Mouse (Mus musculus) spleen, postnatal 14 days (tissue): ENCODE data around the gene Gm16253.

Source experiments
- DNase-seq, 2 experiments: peaks; one replicate each; pipeline ENCODE4 v3.0.0; 2021 to 2022; ENCODE audit warnings: low spot score in 2 of 2

Gm16253 gene

DNA sequence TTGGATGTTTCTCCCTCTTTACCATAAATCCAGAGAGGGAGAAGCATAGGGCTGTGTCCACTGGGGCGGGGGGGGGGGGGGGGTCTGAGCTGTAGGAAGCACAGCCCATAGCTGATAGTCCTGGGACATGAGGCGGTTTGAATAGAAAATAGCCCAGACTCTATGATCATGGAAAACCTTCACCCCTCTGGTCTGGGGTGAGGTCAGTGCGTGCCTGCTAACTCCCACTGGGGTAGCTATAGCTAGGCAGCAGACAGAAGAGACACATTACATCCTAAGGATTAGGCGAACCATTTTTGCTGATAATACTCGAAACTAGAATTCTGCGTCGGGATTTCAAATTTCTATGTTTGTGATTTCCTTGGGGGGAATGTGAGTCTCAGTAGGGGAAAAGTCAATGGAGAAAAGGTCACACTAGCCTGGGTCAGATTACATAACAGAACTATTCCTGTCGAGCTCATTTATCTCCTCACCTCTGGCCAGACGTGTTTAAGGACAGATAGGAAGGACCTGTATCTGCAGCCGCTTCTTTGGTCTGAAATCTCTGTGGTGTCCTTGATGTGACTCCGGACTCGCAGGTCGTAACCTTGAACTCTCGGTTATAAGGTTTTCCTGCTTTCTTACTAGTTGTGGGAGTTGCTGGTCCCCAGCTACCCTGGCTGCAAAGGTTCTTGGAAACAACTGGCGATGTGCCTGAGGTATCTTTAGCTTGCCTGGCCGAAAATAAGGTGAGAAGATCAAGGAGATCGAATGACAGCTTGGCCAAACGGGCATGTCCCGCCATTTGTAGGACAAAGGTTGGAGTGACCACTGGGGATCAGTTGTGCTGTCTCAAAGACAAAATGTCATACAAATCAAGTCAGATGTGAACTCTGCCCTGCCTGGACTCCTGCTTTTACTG is 2.9 kb upstream of the Gm16253 start:
- no peak for DNase-seq

DNA sequence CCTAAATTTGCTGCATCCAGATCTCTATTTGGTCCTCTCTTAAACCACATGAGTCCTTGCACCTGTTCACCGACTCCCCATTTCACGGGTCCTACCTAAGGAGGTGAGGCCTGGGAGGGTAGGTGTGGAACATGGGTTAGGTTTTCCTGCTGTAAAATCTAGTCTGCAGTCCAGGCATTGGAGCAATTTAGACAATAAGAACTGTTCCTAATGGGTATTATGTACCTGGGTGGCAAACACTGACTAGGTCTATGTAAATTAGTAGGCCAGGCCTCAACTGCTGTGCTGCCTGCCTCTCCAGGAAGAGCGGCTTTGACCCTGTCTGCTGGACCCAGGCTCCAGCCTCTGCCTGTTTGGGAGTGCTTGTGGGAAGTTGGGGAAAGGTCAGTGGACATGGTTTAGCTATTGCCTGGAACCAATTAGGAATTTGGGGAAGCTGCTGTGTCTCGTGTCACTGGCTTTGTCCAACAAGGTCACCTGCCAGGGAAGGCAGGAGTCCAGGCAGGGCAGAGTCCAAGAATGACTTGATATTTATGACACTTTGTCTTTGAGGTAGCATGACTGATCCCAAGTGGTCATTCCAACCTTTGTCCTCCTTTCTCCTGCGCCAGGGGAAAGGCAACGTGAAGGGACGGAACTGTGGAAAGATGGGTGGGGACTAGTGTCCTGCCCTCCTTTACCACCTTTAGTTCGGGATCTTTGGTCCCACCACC is 1.4 kb upstream of the Gm16253 start:
- DNase-seq = no peak

DNA sequence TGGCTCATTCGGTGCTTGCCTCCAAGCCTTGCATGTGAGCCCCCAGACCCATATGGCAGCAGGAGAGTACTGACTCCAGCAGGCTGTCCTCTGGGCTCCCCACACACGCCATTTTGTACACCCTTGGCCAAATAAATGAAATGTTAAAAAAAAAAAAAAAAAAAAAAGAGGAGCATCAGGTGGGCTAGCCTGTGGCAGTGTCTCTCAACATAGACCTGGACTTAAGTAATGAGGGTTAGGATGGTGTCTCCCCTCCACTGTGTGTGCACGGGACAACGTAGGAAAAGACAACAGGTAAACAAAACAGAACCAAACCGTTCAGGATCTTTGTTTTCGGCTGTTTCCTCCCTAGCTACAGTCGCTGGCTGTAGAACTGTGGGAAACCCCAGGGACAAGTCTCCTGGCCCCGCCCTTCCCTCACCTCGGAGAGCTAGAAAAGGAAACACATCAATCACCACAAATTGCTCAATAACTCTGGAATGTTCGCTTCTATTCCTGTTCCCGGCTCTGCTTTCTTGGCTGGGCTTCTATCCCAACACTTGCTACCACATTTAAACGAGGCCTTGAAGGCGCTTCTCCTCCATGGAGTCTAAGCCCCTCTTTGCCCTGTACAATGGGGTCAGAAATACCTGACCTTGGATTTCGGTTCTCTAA is 652 bp upstream of the Gm16253 start:
- DNase-seq = no peak

DNA sequence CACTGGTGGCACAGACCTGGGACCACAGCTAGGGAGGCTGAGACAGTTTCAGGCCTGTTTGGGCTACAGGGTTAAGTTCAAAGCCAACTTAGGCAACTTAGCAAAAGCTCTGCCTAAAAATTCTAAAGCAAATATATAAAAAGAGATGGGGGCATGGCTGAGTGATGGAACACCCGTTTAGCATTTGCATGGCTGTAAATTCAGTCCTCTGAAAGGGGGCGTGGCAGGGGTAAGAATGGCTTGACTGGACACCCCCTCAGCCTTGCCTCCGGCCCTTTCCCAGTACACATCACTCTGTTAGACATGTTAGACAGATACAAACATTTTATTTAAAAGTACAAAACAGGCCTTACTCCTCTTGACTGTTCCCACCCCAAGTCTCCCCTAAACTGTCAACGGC is 782 bp downstream of the Gm16253 start:
- no peak for DNase-seq

DNA sequence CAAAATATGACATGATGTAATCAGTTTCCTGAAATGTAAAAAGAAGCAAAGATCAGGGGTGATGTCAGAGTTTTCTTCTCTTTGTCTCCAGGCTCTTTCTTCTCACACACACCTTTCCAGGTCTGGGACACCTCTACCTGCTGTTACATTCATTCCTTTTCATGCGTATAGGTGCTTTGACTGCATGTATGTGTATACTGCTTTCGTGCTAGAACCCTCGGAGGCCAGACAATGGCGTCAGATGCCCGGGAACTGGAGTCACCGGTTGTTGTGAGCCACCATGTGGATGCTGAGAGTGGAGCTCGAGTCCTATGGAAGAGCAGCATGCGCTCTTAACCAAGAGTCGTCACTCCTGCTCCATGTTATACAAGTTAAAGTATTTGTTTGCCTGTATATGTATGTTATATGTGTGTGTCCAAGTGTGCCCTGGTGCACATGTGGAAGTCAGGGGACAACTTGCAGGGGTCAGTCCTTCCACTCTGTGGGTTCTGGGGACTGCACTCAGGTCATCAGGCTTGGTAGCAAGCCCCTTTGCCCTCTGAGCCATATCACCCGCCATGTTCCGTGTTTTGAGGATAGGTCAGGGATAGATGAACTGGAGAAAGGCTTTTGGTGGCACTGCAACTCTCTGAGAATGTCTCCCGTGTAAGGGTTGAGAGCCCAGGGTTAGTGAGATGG is 1.9 kb downstream of the Gm16253 start:
- DNase-seq = no peak

DNA sequence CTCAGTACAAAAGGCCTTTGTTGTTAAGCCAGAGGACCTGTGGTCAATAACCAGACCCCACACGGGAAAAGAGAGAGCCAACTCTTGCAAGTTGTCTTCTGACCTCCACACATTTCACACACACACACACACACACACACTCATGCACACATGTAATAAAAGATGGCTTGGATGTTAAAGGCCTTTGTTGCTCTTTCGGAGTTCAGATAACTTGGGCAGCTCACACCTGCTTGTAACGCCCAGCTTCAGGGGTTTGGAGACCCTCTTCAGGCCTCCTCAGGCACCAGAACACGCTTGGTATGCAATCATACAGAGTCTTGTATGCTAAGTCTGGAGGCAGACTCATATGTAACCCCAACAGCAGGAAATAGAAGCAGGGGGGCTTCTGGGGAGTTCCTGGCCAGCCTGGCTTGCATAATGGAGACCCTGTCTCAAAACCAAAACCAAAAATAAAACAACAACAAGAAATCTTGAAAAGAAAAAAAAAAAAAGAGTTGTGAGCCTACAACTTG is 2.5 kb downstream of the Gm16253 start:
- DNase-seq = no peak

DNA sequence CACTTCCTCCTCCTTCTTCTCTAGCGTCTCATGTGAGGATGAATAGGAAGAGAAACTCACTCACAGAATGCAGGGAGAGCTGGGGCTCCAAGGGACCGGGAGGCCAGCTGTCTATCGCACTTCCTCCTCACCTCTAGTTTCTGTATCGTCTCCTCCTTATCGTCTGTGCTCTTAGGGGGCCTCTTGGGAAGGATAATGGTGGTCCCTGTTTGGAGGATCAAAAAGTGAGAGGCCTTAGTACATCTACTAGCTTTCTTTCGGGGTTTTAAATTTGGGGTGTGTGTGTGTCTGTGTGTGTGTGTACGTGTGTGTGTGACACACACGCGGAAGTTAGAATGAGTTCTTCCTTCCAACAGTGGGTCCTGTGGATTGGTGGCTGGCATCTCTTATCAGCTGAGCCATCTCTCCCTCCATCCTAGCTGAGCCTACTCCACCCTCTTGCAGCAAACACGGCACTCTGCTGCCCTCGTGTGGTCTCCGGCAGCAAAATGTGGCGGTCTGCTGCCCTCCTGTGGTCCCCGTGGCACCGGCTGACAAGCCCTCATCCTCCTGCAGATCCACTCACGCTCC is 3.2 kb downstream of the Gm16253 start:
- DNase-seq = peak; percentile 78 to 85

DNA sequence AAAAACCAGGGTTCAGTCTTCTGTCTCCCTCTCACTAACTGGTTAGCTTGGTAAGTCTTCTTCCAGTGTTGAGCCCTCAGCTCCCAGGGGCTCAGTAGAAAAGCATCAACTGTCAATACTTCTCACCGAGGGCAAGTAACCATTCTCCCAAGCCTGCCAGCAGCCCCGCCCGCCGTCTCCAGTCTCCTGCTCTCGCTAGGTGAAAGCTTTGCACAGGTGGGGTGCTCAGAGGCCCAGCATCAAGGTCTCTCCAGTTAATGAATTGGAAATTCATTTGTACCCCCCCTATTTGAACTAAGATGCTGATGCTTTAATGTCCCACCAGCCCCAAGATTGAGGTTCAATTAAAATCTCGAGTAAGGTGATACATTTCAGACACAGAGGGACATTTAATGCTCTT is 4.4 kb downstream of the Gm16253 start:
- no peak for DNase-seq

DNA sequence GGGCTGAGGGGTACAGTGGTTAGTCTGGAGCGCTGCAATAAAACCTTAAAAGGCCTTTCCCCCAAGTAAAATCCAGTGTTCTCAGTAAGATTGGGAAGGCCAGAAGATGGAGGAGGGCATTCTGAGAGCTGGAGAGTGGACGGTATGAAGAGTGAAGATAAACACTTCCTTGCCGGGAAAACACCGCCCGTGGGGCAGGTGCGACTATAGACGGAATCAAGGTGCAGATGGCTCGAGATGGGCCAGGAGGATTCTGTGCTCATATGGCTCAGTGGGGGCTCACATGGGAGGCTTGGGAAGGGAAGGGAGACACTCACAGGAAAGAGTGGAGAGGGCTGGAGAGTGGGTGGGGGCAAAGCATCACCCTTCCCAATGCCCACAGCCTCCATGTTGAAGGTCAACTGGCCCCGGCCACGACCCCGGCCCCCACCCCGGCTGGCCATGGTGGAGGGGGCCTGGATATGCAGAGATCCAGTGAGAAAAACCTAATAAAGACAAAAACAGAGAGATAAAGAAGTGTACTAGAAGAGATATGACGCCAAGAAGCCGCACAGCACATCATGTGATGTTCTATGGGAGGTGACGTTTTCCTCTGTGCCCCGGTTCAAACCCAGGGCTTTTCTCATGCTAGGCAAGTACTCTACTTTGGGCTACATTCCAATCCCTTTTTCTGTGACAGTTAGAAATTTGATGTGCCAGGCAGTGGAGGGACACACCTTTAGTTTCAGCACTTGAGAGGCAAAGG is 5.2 kb downstream of the Gm16253 start:
- no peak for DNase-seq

DNA sequence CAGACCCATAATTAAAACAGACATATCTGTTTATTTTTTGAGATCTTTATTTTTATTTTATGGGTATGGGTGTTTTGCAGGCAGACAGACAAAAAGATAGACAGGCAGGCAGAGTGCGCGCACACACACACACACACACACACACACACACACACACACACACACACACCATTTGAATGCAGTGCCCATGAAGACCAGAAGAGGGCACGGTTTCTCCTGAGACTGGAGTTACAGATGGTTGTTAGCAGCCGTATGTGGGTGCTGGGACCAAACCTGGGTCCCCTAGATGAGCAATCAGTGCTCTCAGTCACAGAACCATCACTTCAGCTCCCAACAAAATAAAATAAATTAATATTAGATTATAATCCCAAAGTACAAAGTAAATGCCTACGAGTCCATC is 6.6 kb downstream of the Gm16253 start:
- DNase-seq = no peak

DNA sequence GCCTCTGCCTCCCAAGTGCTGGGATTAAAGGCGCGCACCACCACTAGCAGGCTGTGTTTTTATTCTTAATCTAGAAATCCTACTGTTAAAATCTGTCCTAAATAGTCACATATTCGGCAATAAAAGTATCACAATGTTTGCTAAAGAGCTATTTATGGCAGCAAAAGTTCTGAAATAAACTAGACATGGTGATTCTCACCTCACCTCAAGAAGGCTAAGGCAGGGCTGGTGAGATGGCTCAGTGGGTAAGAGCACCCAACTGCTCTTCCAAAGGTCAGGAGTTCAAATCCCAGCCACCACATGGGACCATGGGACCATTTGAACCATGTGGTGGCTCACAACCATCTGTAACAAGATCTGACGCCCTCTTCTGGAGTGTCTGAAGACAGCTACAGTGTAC is 13.9 kb downstream of the Gm16253 start:
- DNase-seq = no peak

DNA sequence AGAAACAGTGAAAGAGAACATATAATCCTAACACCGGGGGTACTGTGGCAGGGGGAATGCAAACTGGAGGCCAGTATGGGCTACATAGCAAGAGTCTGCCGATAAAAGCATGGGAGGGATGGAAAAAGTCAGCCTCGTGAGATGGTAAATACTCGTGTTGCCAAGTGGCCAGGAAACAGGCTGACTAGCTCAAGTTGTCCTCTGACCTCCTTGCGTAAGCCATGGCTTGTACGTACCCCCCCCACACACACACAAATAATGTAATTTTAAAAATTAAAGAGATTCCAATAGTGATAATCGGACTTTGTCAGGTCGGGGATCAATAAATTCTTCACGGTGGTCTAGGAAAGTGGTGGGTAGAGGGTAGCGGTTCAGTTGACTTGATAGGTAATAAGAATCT is 16.6 kb downstream of the Gm16253 start:
- DNase-seq = no peak

DNA sequence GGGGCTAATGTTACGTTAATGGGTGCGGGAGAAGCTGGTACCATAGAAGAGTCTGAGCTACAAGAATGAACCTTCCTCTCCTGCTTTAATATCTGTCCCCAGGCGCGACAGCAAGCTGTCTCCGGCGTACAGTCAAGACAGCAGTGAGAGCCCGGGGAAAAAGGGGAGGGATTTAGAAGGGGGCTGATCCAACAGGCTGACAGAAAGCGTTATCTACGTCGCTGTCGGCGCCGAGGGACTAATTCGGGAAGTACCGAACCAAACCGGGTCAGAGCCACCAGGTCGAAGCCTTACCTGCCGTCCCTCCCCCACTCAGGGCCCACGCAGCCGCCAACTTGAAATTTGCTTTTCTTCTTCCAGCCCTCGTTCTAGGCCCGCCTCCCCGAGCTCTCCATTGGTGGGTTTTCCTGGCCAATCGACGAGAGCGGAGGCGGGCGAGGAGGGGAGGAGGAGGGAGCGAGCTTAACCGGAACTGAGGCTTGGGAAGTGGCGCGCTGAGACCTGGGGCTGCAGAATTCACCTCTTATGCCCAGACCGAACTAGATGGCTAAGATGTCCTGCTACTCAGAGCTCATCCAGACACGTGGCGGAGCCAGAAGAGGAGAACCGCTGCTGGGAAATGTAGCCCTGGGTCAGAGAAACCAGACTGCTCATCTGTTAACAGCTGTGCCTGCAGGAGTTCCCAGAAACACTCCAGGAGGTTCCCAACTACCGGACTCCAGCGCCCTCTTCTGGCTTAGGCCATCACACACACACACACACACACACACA is 17.2 kb downstream of the Gm16253 start, which contains the start of gene Polr3gl:
Gene Polr3gl, minus strand, starts transcription at position 392 of the 771 bp plus-strand sequence.
- DNase-seq = peak; percentile 86 to 90

DNA sequence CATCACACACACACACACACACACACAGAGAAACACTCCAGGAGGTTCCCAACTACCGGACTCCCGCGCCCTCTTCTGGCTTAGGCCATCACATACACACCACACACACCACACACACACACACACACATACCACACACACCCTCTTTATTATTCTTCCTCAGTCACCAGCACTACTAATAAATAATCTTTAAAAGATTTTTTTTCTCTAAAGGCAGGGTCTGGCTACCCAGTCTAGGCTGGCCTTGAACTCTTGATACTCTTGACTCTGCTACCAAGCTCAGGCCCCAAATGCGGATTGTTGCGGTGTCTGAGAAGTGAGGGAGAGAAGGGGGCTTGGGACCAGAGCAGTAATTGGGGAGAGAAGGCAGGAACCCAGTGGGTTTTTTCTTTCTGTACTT is 18.1 kb downstream of the Gm16253 start:
- no peak for DNase-seq

DNA sequence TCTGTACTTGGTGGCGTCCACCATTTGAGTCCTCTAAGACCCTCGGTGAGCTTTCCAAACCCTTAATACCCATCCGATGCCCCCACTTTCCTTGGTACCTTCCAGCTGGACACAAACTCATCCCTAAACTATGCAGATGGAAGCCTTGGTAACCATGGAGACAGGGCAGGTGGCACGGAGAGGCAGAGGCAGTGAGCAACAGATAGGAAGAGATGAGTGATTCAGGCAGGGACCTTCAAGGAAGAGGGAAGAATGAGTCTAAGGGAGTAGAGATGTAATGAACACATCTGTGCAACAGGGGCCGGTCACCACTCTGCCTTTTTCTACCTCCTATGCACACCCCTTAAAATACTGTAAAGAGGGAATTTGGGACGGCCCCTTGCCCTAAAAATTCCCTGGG is 18.9 kb downstream of the Gm16253 start:
- no peak for DNase-seq

DNA sequence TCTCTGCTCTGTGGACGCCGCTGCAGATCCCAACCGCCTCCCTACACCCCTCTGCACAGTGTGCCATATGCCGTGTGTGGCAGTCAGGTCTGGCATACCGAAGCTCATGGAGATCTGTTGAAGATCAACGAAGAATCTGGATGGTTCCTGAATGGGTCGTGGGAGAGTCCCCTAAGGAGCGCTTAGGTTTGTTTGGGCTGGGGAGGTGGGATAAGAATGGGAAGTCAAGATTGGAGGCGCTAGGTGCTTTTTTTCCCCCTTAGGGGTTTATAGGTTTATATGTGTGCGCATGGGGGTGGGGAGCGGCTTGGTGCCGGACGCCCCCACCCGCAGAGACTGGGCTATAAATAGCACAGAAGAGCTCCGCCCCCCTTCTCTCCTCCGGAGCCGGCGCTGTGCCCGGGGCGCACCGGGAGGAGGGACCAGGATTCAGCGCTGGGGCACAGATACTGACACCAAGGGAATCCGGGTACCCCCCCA is 19.5 kb downstream of the Gm16253 start, which contains the start of gene Ankrd34a:
Gene Ankrd34a, plus strand, starts transcription at position 409 of the 480 bp plus-strand sequence.
- no peak for DNase-seq

DNA sequence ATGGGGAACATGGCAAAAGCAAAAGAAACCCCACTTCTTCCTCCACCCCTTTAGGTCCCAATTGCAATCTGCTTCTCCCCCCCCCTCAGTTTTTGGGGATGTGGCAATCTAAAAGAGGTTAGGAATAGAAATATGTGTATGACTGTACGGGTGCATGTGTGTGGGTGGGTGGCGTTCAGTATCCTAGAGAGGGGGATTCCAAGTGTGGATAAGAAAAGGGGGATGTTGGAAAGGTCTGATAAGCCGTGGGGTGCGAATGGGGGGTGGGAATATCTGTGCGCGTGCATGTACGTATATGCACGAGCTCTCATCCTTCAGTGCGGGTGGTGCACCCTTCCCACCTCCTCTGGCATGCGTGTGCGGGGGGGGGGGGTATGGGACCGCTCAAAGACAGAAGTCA is 20.1 kb downstream of the Gm16253 start:
- no peak for DNase-seq

DNA sequence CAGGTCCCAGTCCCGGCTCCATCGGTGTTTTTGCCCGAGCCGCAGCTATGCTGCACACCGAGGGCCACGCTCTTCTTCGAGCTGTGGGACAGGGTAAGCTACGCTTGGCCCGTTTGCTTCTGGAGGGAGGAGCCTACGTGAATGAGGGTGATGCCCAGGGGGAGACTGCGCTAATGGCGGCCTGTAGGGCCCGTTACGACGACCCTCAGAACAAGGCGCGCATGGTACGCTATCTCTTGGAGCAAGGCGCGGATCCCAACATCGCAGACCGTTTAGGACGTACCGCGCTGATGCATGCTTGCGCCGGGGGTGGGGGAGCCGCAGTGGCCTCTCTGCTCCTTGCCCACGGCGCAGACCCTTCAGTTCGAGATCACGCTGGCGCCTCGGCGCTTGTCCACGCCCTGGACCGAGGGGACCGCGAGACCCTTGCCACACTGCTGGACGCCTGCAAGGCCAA is 20.7 kb downstream of the Gm16253 start:
- DNase-seq = no peak
